Mouse (Mus musculus) layer of hippocampus, postnatal 10 days (tissue): ENCODE measurements around the gene Shisal2a. TPM values are rescaled to one million over a fixed set of nuclear protein-coding genes. Genes with fewer than 3 reads are reported as not detected.
A peak's percentile ranks its signal among the peaks of the same experiment; 100 is the strongest.

Experiments used
- DNase-seq, 2 experiments: peaks; one replicate each; pipeline ENCODE4 v3.0.0; 2021; ENCODE audit warnings: low spot score in 2 of 2
- total RNA-seq, 2 experiments: library from RNA; stranded (reverse); gene quantifications; 2 replicates each; pipeline ENCODE4 v1.2.3; 2021

Shisal2a gene
- total RNA-seq, 2 experiments from 2014 or later, result not detected

- DNase-seq, result no peak
Observed at GRCm38 (mm10) chr4:108338811-108339210, 44.3 kb downstream of the Shisal2a start.

- DNase-seq, result no peak
Observed at GRCm38 (mm10) chr4:108338321-108338733, 44.8 kb downstream of the Shisal2a start.

DNA sequence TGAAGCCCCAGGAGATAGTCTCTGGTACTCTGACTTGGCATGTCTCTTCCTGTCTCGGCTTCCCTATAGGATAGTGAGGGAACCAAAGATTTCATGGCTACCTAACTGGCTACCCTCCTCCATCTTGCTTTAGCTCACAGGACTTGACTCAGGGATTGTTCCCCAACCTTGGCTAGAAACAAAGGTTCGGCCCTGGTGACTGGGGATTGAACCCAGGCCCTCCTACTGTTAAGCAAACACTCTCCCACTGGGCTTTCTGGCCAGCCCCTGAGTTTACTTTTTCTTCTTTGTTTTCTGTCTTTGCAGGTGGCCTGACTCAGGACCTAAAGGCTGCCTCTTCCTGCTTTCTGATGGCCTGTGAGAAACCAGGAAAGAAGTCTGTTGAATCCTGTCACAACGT, 45.3 kb downstream of the Shisal2a start:
- no peak for DNase-seq

GRCm38 (mm10) chr4:108336765-108337164, 46.4 kb downstream of the Shisal2a start:
- DNase-seq, result no peak

- DNase-seq, result no peak
Observed at GRCm38 (mm10) chr4:108335413-108335812, 47.7 kb downstream of the Shisal2a start.

DNA sequence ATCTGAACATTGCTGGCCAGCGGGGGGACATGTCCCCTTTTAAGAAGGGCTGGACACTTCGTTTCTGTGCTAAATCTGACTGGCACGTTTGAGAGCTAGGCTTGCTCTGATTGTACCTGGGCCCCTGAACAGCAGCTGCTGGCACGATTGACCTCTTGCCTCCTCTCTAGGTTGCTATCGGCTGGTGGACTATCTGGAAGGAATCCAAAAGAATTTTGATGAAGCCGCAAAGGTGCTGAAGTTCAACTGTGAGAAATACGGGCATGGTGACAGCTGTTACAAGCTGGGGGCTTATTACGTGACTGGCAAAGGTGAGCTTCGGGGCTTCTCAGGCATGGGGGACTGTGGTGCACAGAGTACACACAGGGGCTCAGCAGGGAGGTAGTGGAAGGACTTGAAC, 51.1 kb downstream of the Shisal2a start:
- DNase-seq, result no peak

GRCm38 (mm10) chr4:108329840-108330239, 53.3 kb downstream of the Shisal2a start:
- no peak for DNase-seq

DNA sequence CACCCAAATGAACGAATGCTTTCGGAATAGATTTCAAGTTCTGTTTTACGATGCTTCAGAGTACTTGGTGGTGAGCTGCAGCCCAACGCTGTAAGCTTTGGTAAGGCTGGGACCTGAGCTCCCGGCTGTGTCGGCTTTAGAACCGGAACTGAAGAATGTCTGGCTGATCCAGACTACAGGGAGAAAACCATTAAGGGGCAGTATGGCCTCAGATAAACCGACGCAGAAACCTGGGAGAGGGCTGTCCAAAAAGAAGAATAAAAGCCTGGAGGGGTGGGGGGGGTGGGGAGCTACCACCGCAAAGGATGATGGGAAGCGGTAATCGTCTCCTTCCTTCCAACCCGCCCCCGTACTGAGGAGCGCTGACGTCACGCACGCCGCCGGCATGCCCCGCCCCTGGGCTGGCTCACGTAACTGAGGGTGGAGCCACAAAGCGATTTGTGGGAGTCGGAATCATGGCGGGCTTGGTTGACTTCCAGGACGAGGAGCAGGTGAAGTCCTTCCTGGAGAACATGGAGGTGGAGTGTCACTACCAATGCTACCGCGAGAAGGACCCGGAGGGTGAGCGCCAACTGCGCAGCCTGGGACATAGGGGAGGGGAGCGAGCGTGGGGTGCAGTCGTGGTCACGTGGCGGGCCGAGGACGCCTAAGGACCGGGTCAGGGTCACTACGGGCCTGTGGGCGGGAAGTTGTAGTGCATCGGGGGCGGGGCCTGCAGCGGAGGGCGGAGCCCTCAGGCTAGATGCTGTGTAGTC, 55.2 kb downstream of the Shisal2a start, which contains the start of gene Coa7:
TSS of gene Coa7 (plus strand) at position 411 of the 755 bp plus-strand sequence.
- DNase-seq, result peak; percentile 97 to 98

GRCm38 (mm10) chr4:108327071-108327579, 56.0 kb downstream of the Shisal2a start:
- DNase-seq, result peak; percentile 27 to 31

- DNase-seq, result no peak
Observed at GRCm38 (mm10) chr4:108323588-108323987, 59.6 kb downstream of the Shisal2a start.

DNA sequence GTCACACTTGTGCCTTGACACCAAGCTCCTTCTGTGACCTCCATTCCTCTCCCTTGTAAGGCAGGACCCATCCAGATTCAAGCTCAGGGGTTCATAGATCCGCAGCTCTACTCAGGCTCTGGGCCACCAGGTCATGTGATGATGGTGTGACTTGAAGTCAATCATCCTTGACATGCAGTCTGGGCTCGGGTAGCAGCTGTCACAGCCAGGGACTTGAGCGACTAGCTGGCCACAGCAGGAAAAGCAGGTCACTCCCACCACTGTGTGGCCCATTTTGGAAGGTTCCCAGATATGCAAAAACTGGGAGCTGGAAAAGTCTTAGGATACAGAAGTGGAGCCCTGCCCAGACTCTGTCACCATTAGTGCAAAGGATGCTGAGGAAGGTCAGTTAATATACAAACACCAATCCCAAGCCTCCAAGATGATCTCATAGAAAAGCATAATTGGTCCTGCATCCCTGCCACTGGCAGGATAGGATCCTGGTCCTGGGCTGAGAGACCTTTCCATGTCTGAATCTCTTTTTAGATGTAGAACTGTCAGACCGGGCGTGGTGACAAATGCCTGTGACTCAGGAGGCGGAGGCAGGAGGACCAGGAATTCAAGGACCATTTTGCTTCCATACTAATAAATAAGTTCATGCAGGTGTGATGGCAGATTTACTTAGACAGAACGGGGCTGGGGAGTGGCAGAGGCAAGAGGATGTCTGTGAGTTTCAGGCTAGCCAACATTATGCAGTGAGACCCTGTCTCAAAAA, 62.3 kb downstream of the Shisal2a start:
- DNase-seq, result no peak

- no peak for DNase-seq
Observed at GRCm38 (mm10) chr4:108319747-108320146, 63.4 kb downstream of the Shisal2a start.

GRCm38 (mm10) chr4:108318649-108319615, 64.2 kb downstream of the Shisal2a start:
- no peak for DNase-seq

Other genes starting within 250 kb of the Shisal2a start
- gene Scp2, start 238.4 kb downstream of the Shisal2a start, total RNA-seq, result 10 to 100 TPM; 75.2 to 94.8 TPM
- gene Echdc2, start 217.9 kb downstream of the Shisal2a start, total RNA-seq, result 10 to 100 TPM; 12.9 to 16.3 TPM
- gene Zyg11a, start 165.3 kb downstream of the Shisal2a start, total RNA-seq, result under 1 TPM in 1 of 2 experiments, not detected in 1; 0.16 TPM
- 100 to 1,000 TPM; 144 to 146 TPM for gene Zyg11b, start 82.3 kb downstream of the Shisal2a start, total RNA-seq
- 10 to 100 TPM; 31.4 to 42.1 TPM for gene Coa7, start 55.2 kb downstream of the Shisal2a start, total RNA-seq
- 10 to 100 TPM; 10.3 to 12.1 TPM for gene Gpx7, start 23.6 kb upstream of the Shisal2a start, total RNA-seq
- gene Tut4, start 76.1 kb upstream of the Shisal2a start, total RNA-seq, result 10 to 100 TPM; 47.1 to 50.1 TPM
- gene Prpf38a, start 196.0 kb upstream of the Shisal2a start, total RNA-seq, result 10 to 100 TPM; 42.2 to 46.3 TPM
- gene Orc1, start 196.1 kb upstream of the Shisal2a start, total RNA-seq, result 1 to 10 TPM; 1.0 TPM
- gene Cc2d1b, start 236.6 kb upstream of the Shisal2a start, total RNA-seq, result 10 to 100 TPM; 29.4 to 40.1 TPM